In genomic region chr1:120831975-120832374, GRCm38 (mm10) we compare ENCODE assay signal across 33 mouse cellular contexts.
"Had no signal": no experiment of that assay in that cellular context is flagged by ENCODE, and none has a peak within 500 bp of the region (broad histone marks: within the 10 kb centered on the region; RNA-seq: fewer than 3 reads in every experiment).

No protein-coding gene starts in this region.

- H3K36me3 ChIP-seq: heart, embryonic 12.5 days; heart, embryonic 13.5 days; heart, embryonic 15.5 days; hindbrain, embryonic 10.5 days; hindbrain, embryonic 12.5 days; hindbrain, embryonic 13.5 days; hindbrain, embryonic 15.5 days; intestine, embryonic 15.5 days; kidney, embryonic 15.5 days had no signal

- H3K9ac ChIP-seq: heart, embryonic 12.5 days; heart, embryonic 13.5 days; heart, embryonic 15.5 days; hindbrain, embryonic 12.5 days; hindbrain, embryonic 13.5 days; hindbrain, embryonic 14.5 days; hindbrain, embryonic 15.5 days; intestine, embryonic 15.5 days; kidney, embryonic 15.5 days had no signal

- H3K27ac ChIP-seq: heart, embryonic 13.5 days; heart, embryonic 15.5 days; hindbrain, embryonic 10.5 days; hindbrain, embryonic 12.5 days; hindbrain, embryonic 13.5 days; hindbrain, embryonic 14.5 days; hindbrain, embryonic 15.5 days; hindbrain, postnatal 0 days; intestine, embryonic 15.5 days; kidney, embryonic 15.5 days; kidney, postnatal 0 days; layer of hippocampus, adult 2 months; left cerebral cortex, adult 2 months had no signal

- DNase-seq: heart, postnatal 10 days; heart, postnatal 14 days; heart, postnatal 36 days; heart, postnatal 4 days; kidney, adult 11 months; kidney, adult 18-20 months; kidney, adult 2 months; kidney, adult 8-10 months; kidney, adult 9 months; kidney, postnatal 10 days; kidney, postnatal 14 days; kidney, postnatal 25 days; kidney, postnatal 36 days; kidney, postnatal 4 days; layer of hippocampus, adult 9-11 months had no signal

- H3K27me3 ChIP-seq: heart, embryonic 12.5 days; heart, embryonic 13.5 days; heart, embryonic 15.5 days; hindbrain, embryonic 12.5 days; hindbrain, embryonic 13.5 days; hindbrain, embryonic 15.5 days; intestine, embryonic 15.5 days; kidney, embryonic 15.5 days had no signal

- H3K4me2 ChIP-seq: heart, embryonic 12.5 days; heart, embryonic 13.5 days; heart, embryonic 15.5 days; hindbrain, embryonic 12.5 days; hindbrain, embryonic 13.5 days; hindbrain, embryonic 14.5 days; hindbrain, embryonic 15.5 days; intestine, embryonic 15.5 days; kidney, embryonic 15.5 days had no signal

- H3K4me1 ChIP-seq: heart, embryonic 12.5 days; heart, embryonic 13.5 days; heart, embryonic 15.5 days; hindbrain, embryonic 10.5 days; hindbrain, embryonic 12.5 days; hindbrain, embryonic 13.5 days; hindbrain, embryonic 15.5 days; intestine, embryonic 15.5 days; kidney, embryonic 15.5 days had no signal

- ATAC-seq: hindbrain, embryonic 16.5 days; hindbrain, postnatal 0 days; inflammation-experienced regulatory T-cells, adult 6 months; intestine, embryonic 15.5 days; intestine, embryonic 16.5 days; intestine, postnatal 0 days had no signal

- H3K4me3 ChIP-seq: heart, embryonic 12.5 days; heart, embryonic 13.5 days; heart, embryonic 15.5 days; hindbrain, embryonic 10.5 days; hindbrain, embryonic 12.5 days; hindbrain, embryonic 13.5 days; hindbrain, embryonic 15.5 days; intestine, embryonic 15.5 days; kidney, embryonic 15.5 days; layer of hippocampus, adult 2 months; left cerebral cortex, adult 2 months had no signal

- H3K9me3 ChIP-seq: heart, embryonic 12.5 days; heart, embryonic 13.5 days; heart, embryonic 15.5 days; hindbrain, embryonic 10.5 days; hindbrain, embryonic 12.5 days; hindbrain, embryonic 13.5 days; hindbrain, embryonic 15.5 days; intestine, embryonic 15.5 days; kidney, embryonic 15.5 days had no signal
